Mouse (Mus musculus): Measurements from ENCODE around the gene Gm8653.
"Not testable (repeated sequence)": the region's sequence is repeated elsewhere in the genome, so short reads cannot be mapped to it uniquely, and the experiment has no call there.

GRCm38 (mm10) chr7:22189077-22189476, 12.0 kb downstream of the Gm8653 start, which contains the start of gene Vmn1r143:
- not testable (repeated sequence) for TF ChIP-seq EP300 (optimal IDR thresholded peaks at IDR 0.05); CTCF (IDR thresholded peaks at IDR 0.05; ENCODE audit: low read depth)

All from stomach, postnatal 0 days (tissue).